Mouse (Mus musculus) granulocyte monocyte progenitor cell, adult 5-6 weeks (primary cell): ENCODE results near the gene Mzf1. TPM values are rescaled to one million over a fixed set of nuclear protein-coding genes. Genes with fewer than 3 reads are reported as not detected.
A peak's percentile ranks its signal among the peaks of the same experiment; 100 is the strongest.
"Not testable (repeated sequence)": the region's sequence is repeated elsewhere in the genome, so short reads cannot be mapped to it uniquely, and the experiment has no call there.

Experiments used
- ATAC-seq: replicated peaks from 2 replicates; pipeline ENCODE4 v1.8.0; 2016; ENCODE audit warnings: mild to moderate bottlenecking, moderate TSS enrichment, inconsistent platforms; ENCODE audit not compliant: poor library complexity, severe bottlenecking
- total RNA-seq, 2 experiments: library from RNA; stranded (forward) in 1 of 2; stranded (reverse) in 1 of 2; fragments of 200-712, 200-1000 nt in 1 of 2; fragments of >200 nt in 1 of 2; fragmentation: Nextera tagmentation in 1 of 2; gene quantifications; 2 replicates each; pipeline ENCODE4 v1.2.3; 2014 to 2017

Mzf1 gene
- 0.43 TPM in 1 of 2 replicates, not detected in the other for total RNA-seq (2014; fragmentation: Nextera tagmentation)
- 0.30 and 0.57 TPM in 2 replicates for total RNA-seq (2017)

GRCm38 (mm10) chr7:13054287-13055010 lies at the start of gene Mzf1:
TSS of gene Mzf1 (minus strand) at chr7:13054764.
- ATAC-seq = peak; percentile 88

GRCm38 (mm10) chr7:13095073-13095472 lies 40.5 kb upstream of the Mzf1 start, which contains the start of gene Vmn1r85:
TSS of gene Vmn1r85 (minus strand) at chr7:13095173.
- ATAC-seq = no peak

GRCm38 (mm10) chr7:13072293-13072692 lies 17.7 kb upstream of the Mzf1 start:
- ATAC-seq = no peak

- ATAC-seq = not testable (repeated sequence)
These were observed 8.8 kb upstream of the Mzf1 start for GRCm38 (mm10) chr7:13063399-13063798.

GRCm38 (mm10) chr7:13059536-13059935 lies 5.0 kb upstream of the Mzf1 start:
- ATAC-seq = no peak

GRCm38 (mm10) chr7:13056913-13057700 lies 2.5 kb upstream of the Mzf1 start:
- ATAC-seq = no peak

GRCm38 (mm10) chr7:13053961-13054286 lies 640 bp downstream of the Mzf1 start:
- no peak for ATAC-seq

GRCm38 (mm10) chr7:13053501-13053900 lies 1.1 kb downstream of the Mzf1 start:
- no peak for ATAC-seq

GRCm38 (mm10) chr7:13053001-13053400 lies 1.6 kb downstream of the Mzf1 start:
- ATAC-seq = no peak

GRCm38 (mm10) chr7:13046084-13046483 lies 8.5 kb downstream of the Mzf1 start:
- ATAC-seq = peak; percentile 75

GRCm38 (mm10) chr7:13044254-13044625 lies 10.3 kb downstream of the Mzf1 start:
- no peak for ATAC-seq

GRCm38 (mm10) chr7:13043445-13044253 lies 10.9 kb downstream of the Mzf1 start:
- peak; percentile 38 for ATAC-seq

- no peak for ATAC-seq
These were observed 11.5 kb downstream of the Mzf1 start for GRCm38 (mm10) chr7:13043120-13043444.

- ATAC-seq = no peak
These were observed 12.1 kb downstream of the Mzf1 start for GRCm38 (mm10) chr7:13042511-13042910.

- ATAC-seq = no peak
These were observed 13.3 kb downstream of the Mzf1 start for GRCm38 (mm10) chr7:13041256-13041655.

- ATAC-seq = no peak
These were observed 15.4 kb downstream of the Mzf1 start for GRCm38 (mm10) chr7:13039181-13039580.

GRCm38 (mm10) chr7:13038621-13039169 lies 15.9 kb downstream of the Mzf1 start:
- peak; percentile 38 for ATAC-seq

GRCm38 (mm10) chr7:13037901-13038555 lies 16.5 kb downstream of the Mzf1 start, which contains the start of gene Ube2m:
TSS of gene Ube2m (minus strand) at chr7:13038275.
- peak; percentile 49 for ATAC-seq

GRCm38 (mm10) chr7:13037366-13037765 lies 17.2 kb downstream of the Mzf1 start:
- ATAC-seq = no peak

- ATAC-seq = no peak
These were observed 17.8 kb downstream of the Mzf1 start for GRCm38 (mm10) chr7:13036806-13037205.
